Mouse (Mus musculus): ENCODE measurements around the gene Rbm34. TPM values are rescaled to one million over a fixed set of nuclear protein-coding genes. Genes with fewer than 3 reads are reported as not detected.

Gene Rbm34
- total and polyA plus RNA-seq, 3 experiments: 25.9 TPM; not detected in 1

DNA sequence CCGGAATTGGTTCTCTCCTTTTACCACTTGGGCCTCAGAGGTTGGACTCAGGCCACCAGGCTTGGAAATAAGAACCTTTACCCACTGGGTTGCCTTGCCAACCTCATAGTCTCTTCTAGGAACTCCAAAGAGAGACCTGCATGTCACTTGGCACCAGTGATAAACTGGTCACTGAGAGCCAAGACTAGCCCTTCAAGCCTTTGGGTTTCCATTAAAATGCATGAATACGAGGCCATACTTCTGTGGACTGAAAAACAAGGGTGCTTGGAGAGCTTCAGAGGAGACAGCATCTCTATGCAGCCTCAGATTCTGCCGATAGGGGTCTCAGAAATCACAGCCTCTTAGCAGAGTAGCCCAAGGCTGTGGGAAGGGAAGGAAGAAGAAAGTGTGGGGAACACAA lies 63.5 kb downstream of the Rbm34 start:
- H3K36me3 ChIP-seq (ENCODE audit: control insufficient read depth in 1 of 2, insufficient read depth in 2 of 2, low read length in 2 of 2): no peaks in the 10 kb centered on the region
- no peaks in the 10 kb centered on the region for H3K79me2 ChIP-seq (ENCODE audit: control insufficient read depth, insufficient read depth, low read length, poor library complexity)
- no peak overlapping the region for H3K9ac ChIP-seq (ENCODE audit: control insufficient read depth, low read depth, low read length, poor library complexity, severe bottlenecking)
- DNase-seq (ENCODE audit: low read depth, low spot score): no peak
- TF ChIP-seq E2F4 (IDR thresholded peaks at IDR 0.05; ENCODE audit: borderline replicate concordance, low read depth, low read length) (no peak), NELFE (IDR thresholded peaks at IDR 0.05; ENCODE audit: low read depth, low read length) (no peak), MYB (IDR thresholded peaks at IDR 0.05; ENCODE audit: low read depth, low read length) (no peak), GABPA (IDR thresholded peaks at IDR 0.05; ENCODE audit: low read depth, low read length) (no peak), POLR2AphosphoS5 (IDR thresholded peaks at IDR 0.05; ENCODE audit: borderline replicate concordance, low read depth, low read length) (no peak), TBP (IDR thresholded peaks at IDR 0.05; ENCODE audit: low read depth, low read length) (no peak), MAZ (IDR thresholded peaks at IDR 0.05; ENCODE audit: low read depth, low read length) (no peak), ZMIZ1 (IDR thresholded peaks at IDR 0.05; ENCODE audit: low read depth, low read length) (no peak), JUND (IDR thresholded peaks at IDR 0.05; ENCODE audit: low read depth, low read length) (no peak), MXI1 (IDR thresholded peaks at IDR 0.05; ENCODE audit: low read depth, low read length) (no peak), GATA1 (IDR thresholded peaks at IDR 0.05; ENCODE audit: low read depth, low read length) (no peak), POLR2AphosphoS2 (IDR thresholded peaks at IDR 0.05; ENCODE audit: low read length) (no peak), HCFC1 (IDR thresholded peaks at IDR 0.05; ENCODE audit: low read depth, low read length) (no peak), USF1 (IDR thresholded peaks at IDR 0.05; ENCODE audit: low read depth, low read length) (no peak), KAT2A (conservative IDR thresholded peaks at IDR 0.05; ENCODE audit: low read depth, low read length) (no peak), ZKSCAN1 (IDR thresholded peaks at IDR 0.05; ENCODE audit: low read depth, low read length) (no peak), MYC (IDR thresholded peaks at IDR 0.05; ENCODE audit: low read depth, low read length) (no peak), EP300 (IDR thresholded peaks at IDR 0.05; ENCODE audit: low read depth in 1 of 2, low read length in 2 of 2) (no peak), POLR2A (IDR thresholded peaks at IDR 0.05; ENCODE audit: control insufficient read depth in 1 of 2, insufficient read depth in 1 of 2, low read depth in 1 of 2, low read length in 2 of 2, poor library complexity in 1 of 2) (no peak)
- no peak overlapping the region for H3K27ac ChIP-seq (ENCODE audit: control insufficient read depth, low read depth, low read length)
- no peak overlapping the region for H3K4me3 ChIP-seq (ENCODE audit: control insufficient read depth in 1 of 2, insufficient read depth in 1 of 2, low read depth in 2 of 2, low read length in 2 of 2)
- no peaks in the 10 kb centered on the region for H3K9me3 ChIP-seq (replicated peaks; ENCODE audit: insufficient read depth, low read length)
- H3K4me1 ChIP-seq (ENCODE audit: control insufficient read depth in 1 of 2, insufficient read depth in 2 of 2, low read length in 2 of 2): no peaks in the 10 kb centered on the region
- H3K27me3 ChIP-seq (ENCODE audit: control insufficient read depth in 1 of 2, insufficient read depth in 2 of 2, low read length in 2 of 2): no peaks in the 10 kb centered on the region

DNA sequence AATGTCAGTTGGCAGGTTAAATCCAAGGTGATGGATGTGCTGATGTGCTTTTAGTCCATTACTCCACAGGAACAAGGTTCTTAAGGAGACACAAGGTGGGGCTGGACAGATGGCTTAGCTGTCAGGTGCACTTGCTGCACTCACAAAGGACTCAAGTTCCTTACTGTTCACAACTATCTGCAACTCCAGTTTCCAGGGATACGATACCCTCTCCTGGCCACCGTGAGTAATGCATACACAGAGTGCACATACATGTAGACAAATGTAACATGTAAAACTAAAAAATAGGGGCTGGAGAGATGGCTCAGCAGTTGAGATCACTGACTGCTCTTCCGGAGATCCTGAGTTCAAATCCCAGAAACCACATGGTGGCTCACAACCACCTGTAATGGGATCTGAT lies 65.5 kb downstream of the Rbm34 start:
- H3K4me1 ChIP-seq (ENCODE audit: control insufficient read depth in 1 of 2, insufficient read depth in 2 of 2, low read length in 2 of 2): no peaks in the 10 kb centered on the region
- H3K9ac ChIP-seq (ENCODE audit: control insufficient read depth, low read depth, low read length, poor library complexity, severe bottlenecking): no peak overlapping the region
- H3K9me3 ChIP-seq (replicated peaks; ENCODE audit: insufficient read depth, low read length): no peaks in the 10 kb centered on the region
- peak; percentile 67 for DNase-seq (ENCODE audit: low read depth, low spot score)
- H3K4me3 ChIP-seq (ENCODE audit: control insufficient read depth in 1 of 2, insufficient read depth in 1 of 2, low read depth in 2 of 2, low read length in 2 of 2): no peak overlapping the region
- H3K27ac ChIP-seq (ENCODE audit: control insufficient read depth, low read depth, low read length): no peak overlapping the region
- no peaks in the 10 kb centered on the region for H3K36me3 ChIP-seq (ENCODE audit: control insufficient read depth in 1 of 2, insufficient read depth in 2 of 2, low read length in 2 of 2)
- H3K79me2 ChIP-seq (ENCODE audit: control insufficient read depth, insufficient read depth, low read length, poor library complexity): no peaks in the 10 kb centered on the region
- TF ChIP-seq RAD21 (IDR thresholded peaks at IDR 0.05; ENCODE audit: low read depth, low read length): peak; percentile 82
- no peak for TF ChIP-seq POLR2AphosphoS5 (IDR thresholded peaks at IDR 0.05; ENCODE audit: borderline replicate concordance, low read depth, low read length)
- peak; percentile 37 to 73 (median 54) for TF ChIP-seq CTCF (IDR thresholded peaks at IDR 0.05 in 2 of 3, conservative IDR thresholded peaks at IDR 0.05 in 1 of 3; ENCODE audit: control insufficient read depth in 1 of 3, insufficient read depth in 1 of 3, low read depth in 2 of 3, low read length in 3 of 3, poor library complexity in 1 of 3, severe bottlenecking in 1 of 3)
- no peak for TF ChIP-seq NELFE (IDR thresholded peaks at IDR 0.05; ENCODE audit: low read depth, low read length)
- TF ChIP-seq SMC3 (IDR thresholded peaks at IDR 0.05; ENCODE audit: low read depth, low read length): peak; percentile 82
- TF ChIP-seq NRF1 (IDR thresholded peaks at IDR 0.05; ENCODE audit: insufficient read depth, low read depth, low read length, poor library complexity, severe bottlenecking): no peak
- no peak for TF ChIP-seq JUND (IDR thresholded peaks at IDR 0.05; ENCODE audit: low read depth, low read length)
- peak; percentile 80 for TF ChIP-seq ZC3H11A (IDR thresholded peaks at IDR 0.05; ENCODE audit: low read depth, low read length)
- no peak for TF ChIP-seq HCFC1 (IDR thresholded peaks at IDR 0.05; ENCODE audit: low read depth, low read length)
- no peak for TF ChIP-seq ELF1 (IDR thresholded peaks at IDR 0.05; ENCODE audit: low read depth, low read length)
- H3K27me3 ChIP-seq (ENCODE audit: control insufficient read depth in 1 of 2, insufficient read depth in 2 of 2, low read length in 2 of 2): no peaks in the 10 kb centered on the region
